Mouse (Mus musculus) C2C12 (cell line): ENCODE results near the gene Ccnq. TPM values are rescaled to one million over a fixed set of nuclear protein-coding genes. Genes with fewer than 3 reads are reported as not detected.

Experiments used
- H3K27me3 ChIP-seq: one replicate; pipeline ENCODE4 v1.6.1; 2011; ENCODE audit not compliant: control insufficient read depth, insufficient read depth, insufficient read length
- H3K36me3 ChIP-seq: one replicate; pipeline ENCODE4 v1.6.1; 2011; ENCODE audit not compliant: control insufficient read depth, insufficient read depth
- H3K4me3 ChIP-seq: one replicate; pipeline ENCODE4 v1.5.1; 2011; ENCODE audit warnings: mild to moderate bottlenecking, control low read depth; ENCODE audit not compliant: poor library complexity, insufficient read depth, severe bottlenecking
- H3K79me2 ChIP-seq: one replicate; pipeline ENCODE4 v1.6.1; 2011; ENCODE audit not compliant: control insufficient read depth, insufficient read depth
- H3K79me3 ChIP-seq: one replicate; pipeline ENCODE4 v1.6.1; 2011; ENCODE audit warnings: low read depth, control low read depth
- H3ac ChIP-seq: one replicate; pipeline ENCODE3; 2011; ENCODE audit warnings: low read depth; ENCODE audit not compliant: control insufficient read depth, insufficient read length
- CEBPB ChIP-seq: IDR thresholded peaks from one replicate; pipeline ENCODE4 v1.6.1; 2011; ENCODE audit warnings: low read depth, mild to moderate bottlenecking, control low read depth, moderate library complexity
- CTCF ChIP-seq: IDR thresholded peaks from one replicate; pipeline ENCODE4 v1.5.1; 2011; ENCODE audit not compliant: control insufficient read depth, insufficient read depth, insufficient read length
- FOSL1 ChIP-seq: IDR thresholded peaks from one replicate; pipeline ENCODE4 v1.8.0; 2011; ENCODE audit warnings: mild to moderate bottlenecking, low read length; ENCODE audit not compliant: poor library complexity, insufficient read depth, severe bottlenecking
- MAX ChIP-seq: IDR thresholded peaks from one replicate; pipeline ENCODE4 v1.6.1; 2011; ENCODE audit warnings: mild to moderate bottlenecking, control low read depth
- MYOD1 ChIP-seq: IDR thresholded peaks from one replicate; pipeline ENCODE4 v1.6.1; 2011; ENCODE audit warnings: low read depth; ENCODE audit not compliant: control insufficient read depth, insufficient read length
- MYOG ChIP-seq: IDR thresholded peaks from one replicate; pipeline ENCODE4 v1.6.1; 2011; ENCODE audit not compliant: control insufficient read depth, insufficient read length; ENCODE audit errors: extremely low read depth
- USF1 ChIP-seq: IDR thresholded peaks from one replicate; pipeline ENCODE4 v1.6.1; 2011; ENCODE audit warnings: low read depth, mild to moderate bottlenecking, control low read depth, moderate library complexity
- polyA plus RNA-seq: library from polyadenylated mRNA; unstranded; fragments of >200 nt; fragmentation: generic; extraction: Trizol; gene quantifications from one replicate; pipeline ENCODE4 v1.2.1, GENCODE M21; 2012; ENCODE audit warnings: missing spikeins

The Ccnq gene
- polyA plus RNA-seq, 1 experiment = 29.8 TPM

GRCm38 (mm10) chr11:78730902-78731301 lies 20.6 kb downstream of the Ccnq start:
- no peaks in the 10 kb centered on the region for H3K79me3 ChIP-seq
- H3K4me3 ChIP-seq = no peak overlapping the region
- TF ChIP-seq CTCF (no peak), USF1 (no peak), MYOG (no peak), FOSL1 (no peak), MYOD1 (no peak), MAX (no peak)
- no peaks in the 10 kb centered on the region for H3K36me3 ChIP-seq
- H3K27me3 ChIP-seq = peaks cover 3% of the 10 kb centered on the region
- no peak overlapping the region for H3ac ChIP-seq
- no peaks in the 10 kb centered on the region for H3K79me2 ChIP-seq

GRCm38 (mm10) chr11:78728041-78728440 lies 23.5 kb downstream of the Ccnq start:
- H3K79me3 ChIP-seq = no peaks in the 10 kb centered on the region
- no peaks in the 10 kb centered on the region for H3K79me2 ChIP-seq
- no peak for TF ChIP-seq MAX
- H3ac ChIP-seq = no peak overlapping the region
- H3K4me3 ChIP-seq = no peak overlapping the region
- peaks cover 14% of the 10 kb centered on the region for H3K27me3 ChIP-seq
- H3K36me3 ChIP-seq = no peaks in the 10 kb centered on the region

GRCm38 (mm10) chr11:78726366-78726765 lies 25.2 kb downstream of the Ccnq start:
- H3K4me3 ChIP-seq = no peak overlapping the region
- H3K79me2 ChIP-seq = no peaks in the 10 kb centered on the region
- no peaks in the 10 kb centered on the region for H3K36me3 ChIP-seq
- H3K27me3 ChIP-seq = peaks cover 17% of the 10 kb centered on the region
- no peaks in the 10 kb centered on the region for H3K79me3 ChIP-seq
- H3ac ChIP-seq = no peak overlapping the region
- TF ChIP-seq CTCF (no peak), CEBPB (no peak), MAX (no peak), USF1 (no peak), FOSL1 (no peak), MYOD1 (no peak), MYOG (no peak)

GRCm38 (mm10) chr11:78724792-78725191 lies 26.7 kb downstream of the Ccnq start:
- Histone ChIP-seq H3K27me3 (peaks cover 27% of the 10 kb centered on the region), H3K79me2 (no peaks in the 10 kb centered on the region), H3K36me3 (no peaks in the 10 kb centered on the region), H3ac (no peak overlapping the region), H3K4me3 (no peak overlapping the region), H3K79me3 (no peaks in the 10 kb centered on the region)
- TF ChIP-seq USF1 = no peak
- TF ChIP-seq CTCF = no peak
- TF ChIP-seq FOSL1 = no peak
- TF ChIP-seq MYOG = no peak
- TF ChIP-seq MYOD1 = no peak
- no peak for TF ChIP-seq MAX
- no peak for TF ChIP-seq CEBPB

- Histone ChIP-seq H3K4me3 (no peak overlapping the region), H3ac (no peak overlapping the region), H3K36me3 (no peaks in the 10 kb centered on the region), H3K79me3 (no peaks in the 10 kb centered on the region), H3K27me3 (peaks cover 24% of the 10 kb centered on the region), H3K79me2 (no peaks in the 10 kb centered on the region)
- TF ChIP-seq MYOG (no peak), FOSL1 (no peak), CEBPB (no peak), MAX (no peak), USF1 (no peak), CTCF (no peak), MYOD1 (no peak)
These were observed 30.1 kb downstream of the Ccnq start for GRCm38 (mm10) chr11:78721419-78721818.

GRCm38 (mm10) chr11:78717655-78718054 lies 33.9 kb downstream of the Ccnq start:
- no peak overlapping the region for H3K4me3 ChIP-seq
- no peaks in the 10 kb centered on the region for H3K79me2 ChIP-seq
- H3K36me3 ChIP-seq = no peaks in the 10 kb centered on the region
- TF ChIP-seq USF1 = no peak
- no peak for TF ChIP-seq FOSL1
- no peak for TF ChIP-seq CTCF
- no peak for TF ChIP-seq MAX
- no peak for TF ChIP-seq MYOD1
- TF ChIP-seq CEBPB = no peak
- no peak for TF ChIP-seq MYOG
- H3K27me3 ChIP-seq = peaks cover 14% of the 10 kb centered on the region
- no peaks in the 10 kb centered on the region for H3K79me3 ChIP-seq
- H3ac ChIP-seq = no peak overlapping the region
